Mouse (Mus musculus): ENCODE measurements around the gene Trpm3.

Gene Trpm3

GRCm38 (mm10) chr19:22884357-22884756, 745.5 kb downstream of the Trpm3 start:
- no peaks in the 10 kb centered on the region for H3K27me3 ChIP-seq (ENCODE audit: control insufficient read depth, insufficient read depth, low read length, poor library complexity, severe bottlenecking)
- DNase-seq (ENCODE audit: low read depth, low spot score) = no peak
- no peaks in the 10 kb centered on the region for H3K36me3 ChIP-seq (ENCODE audit: control insufficient read depth, insufficient read depth, low read length, poor library complexity, severe bottlenecking)

DNA sequence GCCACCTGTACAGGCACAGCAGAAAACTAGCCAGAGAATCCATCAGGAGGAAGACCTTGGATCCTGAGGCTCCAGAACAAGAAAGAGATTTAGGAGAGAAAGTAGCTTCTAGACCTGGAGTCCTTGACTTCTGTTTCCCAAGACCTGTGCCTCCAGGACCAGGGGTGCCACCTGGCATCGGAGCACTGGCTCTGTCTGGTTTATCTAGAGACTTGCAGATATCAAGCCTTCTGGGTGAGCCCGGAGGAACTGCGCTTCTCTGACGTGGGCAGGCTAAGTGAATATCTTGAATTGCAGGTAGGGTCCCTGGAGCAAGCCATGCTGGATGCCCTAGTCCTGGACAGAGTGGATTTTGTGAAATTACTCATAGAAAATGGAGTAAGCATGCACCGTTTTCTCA, 746.2 kb downstream of the Trpm3 start:
- H3K36me3 ChIP-seq (ENCODE audit: control insufficient read depth, insufficient read depth, low read length, poor library complexity, severe bottlenecking) = no peaks in the 10 kb centered on the region
- H3K27me3 ChIP-seq (ENCODE audit: control insufficient read depth, insufficient read depth, low read length, poor library complexity, severe bottlenecking) = no peaks in the 10 kb centered on the region
- DNase-seq (ENCODE audit: low read depth, low spot score) = no peak

DNA sequence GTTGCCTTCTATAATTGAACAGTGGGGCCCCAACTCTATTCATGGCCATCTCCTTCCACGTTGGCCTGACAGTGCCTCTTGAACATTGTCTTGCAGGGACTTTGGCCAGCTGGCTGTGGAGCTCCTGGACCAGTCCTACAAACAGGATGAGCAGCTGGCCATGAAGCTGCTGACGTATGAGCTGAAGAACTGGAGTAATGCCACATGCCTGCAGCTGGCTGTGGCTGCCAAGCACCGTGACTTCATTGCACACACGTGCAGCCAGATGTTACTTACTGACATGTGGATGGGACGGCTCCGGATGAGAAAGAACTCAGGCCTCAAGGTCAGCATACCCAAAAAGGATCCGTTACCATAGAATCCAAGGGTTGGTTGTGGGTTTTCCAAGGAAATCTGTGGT, 763.0 kb downstream of the Trpm3 start:
- no peaks in the 10 kb centered on the region for H3K36me3 ChIP-seq (ENCODE audit: control insufficient read depth, insufficient read depth, low read length, poor library complexity, severe bottlenecking)
- no peak for DNase-seq (ENCODE audit: low read depth, low spot score)
- H3K27me3 ChIP-seq (ENCODE audit: control insufficient read depth, insufficient read depth, low read length, poor library complexity, severe bottlenecking) = no peaks in the 10 kb centered on the region

GRCm38 (mm10) chr19:22902386-22902785, 763.5 kb downstream of the Trpm3 start:
- no peaks in the 10 kb centered on the region for H3K27me3 ChIP-seq (ENCODE audit: control insufficient read depth, insufficient read depth, low read length, poor library complexity, severe bottlenecking)
- DNase-seq (ENCODE audit: low read depth, low spot score) = no peak
- H3K36me3 ChIP-seq (ENCODE audit: control insufficient read depth, insufficient read depth, low read length, poor library complexity, severe bottlenecking) = no peaks in the 10 kb centered on the region

- no peak for DNase-seq (ENCODE audit: low read depth, low spot score)
- Histone ChIP-seq H3K27me3 (ENCODE audit: control insufficient read depth, insufficient read depth, low read length, poor library complexity, severe bottlenecking) (no peaks in the 10 kb centered on the region), H3K36me3 (ENCODE audit: control insufficient read depth, insufficient read depth, low read length, poor library complexity, severe bottlenecking) (no peaks in the 10 kb centered on the region)
Measured at GRCm38 (mm10) chr19:22905066-22905482, 766.2 kb downstream of the Trpm3 start.

GRCm38 (mm10) chr19:22910686-22911085, 771.8 kb downstream of the Trpm3 start:
- Histone ChIP-seq H3K27me3 (ENCODE audit: control insufficient read depth, insufficient read depth, low read length, poor library complexity, severe bottlenecking) (no peaks in the 10 kb centered on the region), H3K36me3 (ENCODE audit: control insufficient read depth, insufficient read depth, low read length, poor library complexity, severe bottlenecking) (no peaks in the 10 kb centered on the region)
- no peak for DNase-seq (ENCODE audit: low read depth, low spot score)

GRCm38 (mm10) chr19:22912971-22913370, 774.1 kb downstream of the Trpm3 start:
- Histone ChIP-seq H3K27me3 (ENCODE audit: control insufficient read depth, insufficient read depth, low read length, poor library complexity, severe bottlenecking) (no peaks in the 10 kb centered on the region), H3K36me3 (ENCODE audit: control insufficient read depth, insufficient read depth, low read length, poor library complexity, severe bottlenecking) (no peaks in the 10 kb centered on the region)
- no peak for DNase-seq (ENCODE audit: low read depth, low spot score)

DNA sequence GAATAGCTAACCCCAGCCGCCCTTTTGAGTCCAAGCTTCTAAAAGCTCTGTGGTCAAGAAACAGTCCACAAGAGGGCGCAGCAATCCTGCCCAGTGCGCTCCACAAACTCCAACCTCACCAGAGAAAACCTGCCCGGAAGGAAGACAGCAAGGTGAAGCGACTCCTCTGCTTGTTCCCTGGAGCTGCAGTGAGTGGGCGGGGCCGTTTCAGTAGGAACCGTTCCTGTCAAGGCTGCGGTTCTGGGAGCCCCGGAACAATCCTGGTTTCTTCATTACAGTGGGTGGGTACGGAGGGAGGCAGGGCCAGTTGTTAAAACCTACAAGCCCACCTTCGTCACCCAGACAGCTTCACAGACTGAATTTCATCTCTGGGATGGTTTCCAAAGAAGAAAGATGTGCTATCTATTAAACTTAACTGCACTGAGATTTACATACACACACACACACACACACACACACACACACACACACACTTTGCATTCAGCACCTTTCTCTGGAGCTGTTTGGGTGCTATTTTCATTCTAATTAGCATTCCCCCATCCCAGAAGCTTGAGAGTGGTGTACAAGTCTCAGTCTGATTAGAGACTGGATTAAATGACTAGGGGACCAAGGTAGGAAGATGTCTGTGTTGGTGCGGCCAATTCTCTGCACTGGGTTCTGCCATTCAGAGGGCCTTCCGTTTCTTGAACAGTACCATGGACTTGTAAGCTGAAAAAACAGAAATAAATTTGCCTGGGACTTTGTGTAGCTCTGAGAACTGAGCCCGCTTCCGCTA, 777.2 kb downstream of the Trpm3 start:
- Histone ChIP-seq H3K27me3 (ENCODE audit: control insufficient read depth, insufficient read depth, low read length, poor library complexity, severe bottlenecking) (no peaks in the 10 kb centered on the region), H3K36me3 (ENCODE audit: control insufficient read depth, insufficient read depth, low read length, poor library complexity, severe bottlenecking) (no peaks in the 10 kb centered on the region)
- DNase-seq (ENCODE audit: low read depth, low spot score) = peak; percentile 70

GRCm38 (mm10) chr19:22916643-22917344, 777.9 kb downstream of the Trpm3 start:
- H3K27me3 ChIP-seq (ENCODE audit: control insufficient read depth, insufficient read depth, low read length, poor library complexity, severe bottlenecking) = no peaks in the 10 kb centered on the region
- DNase-seq (ENCODE audit: low read depth, low spot score) = no peak

GRCm38 (mm10) chr19:22917345-22917735, 778.5 kb downstream of the Trpm3 start:
- no peak for DNase-seq (ENCODE audit: low read depth, low spot score)
- no peaks in the 10 kb centered on the region for H3K36me3 ChIP-seq (ENCODE audit: control insufficient read depth, insufficient read depth, low read length, poor library complexity, severe bottlenecking)
- no peaks in the 10 kb centered on the region for H3K27me3 ChIP-seq (ENCODE audit: control insufficient read depth, insufficient read depth, low read length, poor library complexity, severe bottlenecking)

More at GRCm38 (mm10) chr19:22916643-22917344, 777.9 kb downstream of the Trpm3 start:
- H3K36me3 ChIP-seq (ENCODE audit: control insufficient read depth, insufficient read depth, low read length, poor library complexity, severe bottlenecking) = no peaks in the 10 kb centered on the region

DNA sequence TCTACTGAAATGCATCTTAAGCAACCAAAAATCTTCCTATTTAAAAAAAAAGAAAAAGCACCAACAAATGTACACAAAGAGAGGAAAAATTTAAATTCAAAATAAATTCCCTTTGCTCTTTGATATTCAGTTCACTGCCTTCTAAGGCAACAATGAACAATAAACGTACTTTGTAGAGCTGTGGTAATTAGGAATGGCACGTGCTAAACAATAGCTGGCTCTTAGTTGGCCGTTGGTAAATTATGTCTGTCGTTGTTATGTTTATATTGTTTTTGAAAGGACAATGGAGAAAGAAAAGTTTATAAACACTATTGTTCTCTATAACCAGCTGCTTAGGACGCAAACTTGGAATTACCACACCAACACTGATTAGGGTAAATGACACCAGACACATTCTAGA, 782.1 kb downstream of the Trpm3 start:
- Histone ChIP-seq H3K27me3 (ENCODE audit: control insufficient read depth, insufficient read depth, low read length, poor library complexity, severe bottlenecking) (no peaks in the 10 kb centered on the region), H3K36me3 (ENCODE audit: control insufficient read depth, insufficient read depth, low read length, poor library complexity, severe bottlenecking) (no peaks in the 10 kb centered on the region)
- no peak for DNase-seq (ENCODE audit: low read depth, low spot score)

GRCm38 (mm10) chr19:22922871-22923670, 784.2 kb downstream of the Trpm3 start:
- no peak for DNase-seq (ENCODE audit: low read depth, low spot score)
- H3K27me3 ChIP-seq (ENCODE audit: control insufficient read depth, insufficient read depth, low read length, poor library complexity, severe bottlenecking) = no peaks in the 10 kb centered on the region
- H3K36me3 ChIP-seq (ENCODE audit: control insufficient read depth, insufficient read depth, low read length, poor library complexity, severe bottlenecking) = no peaks in the 10 kb centered on the region

- no peak for DNase-seq (ENCODE audit: low read depth, low spot score)
- Histone ChIP-seq H3K27me3 (ENCODE audit: control insufficient read depth, insufficient read depth, low read length, poor library complexity, severe bottlenecking) (no peaks in the 10 kb centered on the region), H3K36me3 (ENCODE audit: control insufficient read depth, insufficient read depth, low read length, poor library complexity, severe bottlenecking) (no peaks in the 10 kb centered on the region)
Measured at GRCm38 (mm10) chr19:22925284-22925683, 786.4 kb downstream of the Trpm3 start.

DNA sequence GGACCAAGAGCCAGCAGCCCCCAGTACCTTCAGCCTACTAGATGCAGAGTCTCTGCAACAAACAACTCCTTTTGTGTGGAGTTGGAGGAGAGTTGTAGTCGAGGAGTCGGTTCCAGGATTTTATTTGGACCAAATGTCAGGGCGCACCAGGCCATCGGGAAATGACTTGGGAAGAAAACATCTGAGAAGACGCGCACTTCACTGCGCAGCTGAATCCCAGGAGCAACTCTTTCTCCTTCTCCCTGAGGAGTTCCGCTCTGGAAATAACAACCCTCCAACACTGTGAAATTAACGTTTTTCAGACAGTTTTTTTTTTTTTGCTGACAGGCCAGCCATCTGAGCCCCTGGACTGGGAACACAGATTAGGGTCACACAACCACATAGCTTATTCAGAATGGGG, 787.9 kb downstream of the Trpm3 start:
- no peak for DNase-seq (ENCODE audit: low read depth, low spot score)
- no peaks in the 10 kb centered on the region for H3K36me3 ChIP-seq (ENCODE audit: control insufficient read depth, insufficient read depth, low read length, poor library complexity, severe bottlenecking)

GRCm38 (mm10) chr19:22928366-22928765, 789.5 kb downstream of the Trpm3 start:
- no peak for DNase-seq (ENCODE audit: low read depth, low spot score)

More for the DNA sequence above, 787.9 kb downstream of the Trpm3 start:
- H3K27me3 ChIP-seq (ENCODE audit: control insufficient read depth, insufficient read depth, low read length, poor library complexity, severe bottlenecking) = no peaks in the 10 kb centered on the region

More at GRCm38 (mm10) chr19:22928366-22928765, 789.5 kb downstream of the Trpm3 start:
- H3K36me3 ChIP-seq (ENCODE audit: control insufficient read depth, insufficient read depth, low read length, poor library complexity, severe bottlenecking) = no peaks in the 10 kb centered on the region
- no peaks in the 10 kb centered on the region for H3K27me3 ChIP-seq (ENCODE audit: control insufficient read depth, insufficient read depth, low read length, poor library complexity, severe bottlenecking)
